Mouse (Mus musculus): Measurements from ENCODE around the gene Tmem247.

DNA sequence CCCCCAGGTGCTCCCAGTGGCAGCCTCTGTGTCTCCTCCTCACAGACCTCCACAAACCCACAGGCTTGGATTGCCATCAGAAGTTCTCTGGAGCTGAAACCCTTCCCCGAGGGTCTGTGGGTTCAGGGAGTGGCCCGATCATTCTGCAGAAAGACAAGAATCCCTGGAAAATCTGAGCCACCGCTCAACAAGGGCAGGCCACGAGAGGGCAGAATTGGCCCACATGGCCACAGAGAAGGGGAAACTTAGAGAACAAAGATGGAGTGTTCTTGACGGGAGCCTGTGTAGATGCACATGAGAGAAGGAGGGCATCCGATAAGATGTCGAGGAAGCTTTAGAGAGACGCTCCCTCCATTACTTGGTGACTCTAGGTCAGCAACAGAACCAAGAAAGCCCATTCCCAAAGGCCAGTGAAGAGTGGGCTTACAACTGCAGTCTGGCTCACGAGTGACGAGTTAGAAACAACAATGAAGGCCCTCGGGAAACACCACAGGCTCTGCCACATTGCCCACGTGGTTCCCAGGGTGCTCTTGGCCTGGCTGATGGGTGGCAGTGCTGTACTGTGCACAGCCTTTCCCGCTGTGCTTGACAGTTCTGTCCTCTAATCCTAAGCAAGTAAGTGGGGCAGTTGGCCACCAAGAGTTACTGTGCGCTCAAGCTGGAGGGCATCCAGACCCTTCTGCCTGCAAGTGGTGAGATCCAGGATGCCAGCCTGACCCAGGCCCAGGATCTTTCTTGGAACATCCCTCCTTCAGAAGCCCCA is 7.2 kb upstream of the Tmem247 start:
- peak; percentile 60 for TF ChIP-seq CTCF (IDR thresholded peaks at IDR 0.05; ENCODE audit: low read depth)
- TF ChIP-seq EP300 (IDR thresholded peaks at IDR 0.05; ENCODE audit: low read depth) = no peak
